Mouse (Mus musculus) liver, embryonic 14.5 days (tissue): ENCODE measurements at regions not wholly inside any gene's neighbourhood (a gene's known extent, or its start where the extent isn't known, plus 50 kb on each side); places are given as distances from the start of the nearest gene placed in this dataset.
A peak's percentile ranks its signal among the peaks of the same experiment; 100 is the strongest.

Source experiments
- ATAC-seq: fragments of 200-750 bp; cut with Nextera tagmentation; 2 replicates; pipeline ENCODE4 v1.8.0; 2017; ENCODE audit warnings: moderate number of reproducible peaks, mild to moderate bottlenecking, moderate library complexity; ENCODE audit not compliant: insufficient read depth
- DNase-seq, 3 experiments: peaks; one replicate each; pipeline ENCODE4 v3.0.0-alpha.2; 2012 to 2013; ENCODE audit warnings: low read depth in 3 of 3, low spot score in 3 of 3
- H3K27ac ChIP-seq: fragments of 300-500 bp; sonication (generic); 2 replicates; pipeline ENCODE4 v1.5.1; 2014; ENCODE audit warnings: moderate library complexity, mild to moderate bottlenecking, control low read depth, inconsistent platforms
- H3K27me3 ChIP-seq: fragments of 300-500 bp; sonication (generic); 2 replicates; pipeline ENCODE4 v1.6.1; 2014; ENCODE audit warnings: mild to moderate bottlenecking, low read length, moderate library complexity; ENCODE audit not compliant: control insufficient read depth, insufficient read depth
- H3K36me3 ChIP-seq: fragments of 300-500 bp; sonication (generic); replicated peaks from 2 replicates; pipeline ENCODE4 v1.6.1; 2014; ENCODE audit warnings: low read depth; ENCODE audit not compliant: control insufficient read depth, insufficient read depth
- H3K4me1 ChIP-seq, 2 experiments: fragments of 200-500 bp in 1 of 2; fragments of 300-500 bp in 1 of 2; sonication (generic) in 1 of 2; replicated peaks; 2 replicates each; pipeline ENCODE4 v1.6.1; 2012 to 2014; ENCODE audit warnings: antibody characterized with exemption in 1 of 2, inconsistent platforms in 1 of 2, low read length in 1 of 2; ENCODE audit not compliant: control insufficient read depth in 2 of 2, insufficient read depth in 2 of 2
- H3K4me2 ChIP-seq: fragments of 300-500 bp; sonication (generic); 2 replicates; pipeline ENCODE4 v1.6.1; 2014; ENCODE audit warnings: low read depth, mild to moderate bottlenecking, control low read depth, moderate library complexity
- H3K4me3 ChIP-seq, 2 experiments: fragments of 200-500 bp in 1 of 2; fragments of 300-500 bp in 1 of 2; sonication (generic) in 1 of 2; 2 replicates each; pipeline ENCODE4 v1.5.1; 2012 to 2014; ENCODE audit warnings: low read depth in 2 of 2, low read length in 2 of 2, mild to moderate bottlenecking in 2 of 2, control low read depth in 1 of 2, inconsistent platforms in 1 of 2, moderate library complexity in 1 of 2; ENCODE audit not compliant: insufficient read depth in 1 of 2
- H3K9ac ChIP-seq: fragments of 300-500 bp; sonication (generic); replicated peaks from 2 replicates; pipeline ENCODE4 v1.6.1; 2014; ENCODE audit warnings: mild to moderate bottlenecking, control low read depth, moderate library complexity
- H3K9me3 ChIP-seq: fragments of 300-500 bp; sonication (generic); 2 replicates; pipeline ENCODE4 v1.6.1; 2016; ENCODE audit warnings: low read length, mixed read lengths; ENCODE audit not compliant: control insufficient read depth
- CTCF ChIP-seq: IDR thresholded peaks from 2 replicates; pipeline ENCODE4 v1.5.1; 2016; ENCODE audit warnings: antibody characterized with exemption, low read depth, control low read depth
- EP300 ChIP-seq: IDR thresholded peaks from 2 replicates; pipeline ENCODE4 v1.6.1; 2016; ENCODE audit warnings: antibody characterized with exemption, low read depth
- WGBS: fragments of 180-500 bp; shearing (Covaris S2); extraction: QIAGEN DNeasy Blood & Tissue Kit; methylation state at CpG from one replicate; pipeline ENCODE4 v1.1.7; 2014; ENCODE audit not compliant: insufficient replicate concordance; 5-methylcytosine and 5-hydroxymethylcytosine counted together

DNA sequence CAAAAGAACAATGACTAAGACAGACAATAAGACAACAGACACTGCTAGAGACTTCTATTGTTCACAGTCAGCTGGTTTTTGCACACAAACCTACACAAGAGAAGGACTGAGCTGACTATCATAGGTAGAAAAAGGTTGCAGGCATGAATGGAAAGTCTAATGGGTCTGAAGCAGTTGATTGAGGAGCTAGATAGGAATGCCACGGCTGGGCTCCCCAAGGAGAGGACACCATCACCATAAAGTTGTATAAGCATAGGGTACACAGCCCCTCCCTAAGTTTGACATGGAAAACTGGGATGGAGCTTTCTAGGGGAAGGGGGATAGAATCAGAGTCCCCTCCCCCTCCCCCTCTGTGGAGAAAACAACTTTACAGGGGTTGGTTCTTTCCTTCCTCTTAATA is 88.5 kb upstream of the Ankrd28 start:
- H3K4me2 ChIP-seq, result no peak overlapping the region
- H3K9me3 ChIP-seq, result no peaks in the 10 kb centered on the region
- H3K36me3 ChIP-seq, result no peaks in the 10 kb centered on the region
- H3K27ac ChIP-seq, result no peak overlapping the region
- no peak overlapping the region for H3K9ac ChIP-seq
- no peaks in the 10 kb centered on the region for H3K27me3 ChIP-seq
- TF ChIP-seq EP300, result no peak
- no peak for TF ChIP-seq CTCF
- DNase-seq (no peak), ATAC-seq (no peak)
- no peaks in the 10 kb centered on the region for H3K4me1 ChIP-seq
- WGBS, result 90% methylated on average over 1 of the region's 1 CpGs
- no peak overlapping the region for H3K4me3 ChIP-seq

DNA sequence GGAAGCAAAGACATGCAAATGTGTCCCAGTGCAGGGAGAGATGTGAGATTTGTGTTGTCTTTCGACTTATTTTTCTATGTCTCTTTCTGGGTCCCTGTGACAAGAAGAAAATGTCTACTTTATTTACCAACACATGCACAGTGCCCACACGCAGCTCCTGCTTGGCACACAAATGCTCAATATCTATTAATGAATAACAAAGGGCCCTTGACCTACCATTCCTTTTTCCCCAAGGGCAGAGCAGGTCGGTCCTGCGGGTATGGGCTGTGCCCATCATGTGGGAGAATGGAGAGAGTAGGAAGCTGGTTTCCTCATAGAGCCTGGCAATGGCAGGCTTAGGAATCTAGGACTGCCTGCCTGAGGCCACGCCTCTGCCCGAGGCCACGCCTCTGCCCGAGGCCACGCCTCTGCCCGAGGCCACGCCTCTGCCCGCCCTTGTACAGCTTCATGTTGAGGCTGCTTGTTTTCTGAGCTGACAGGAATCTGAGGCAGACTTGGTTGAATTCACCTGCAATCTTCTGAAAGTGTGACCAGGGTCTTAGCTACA is 98.8 kb upstream of the Ankrd28 start:
- H3K4me3 ChIP-seq, result no peak overlapping the region
- ATAC-seq (no peak), DNase-seq (no peak)
- H3K27me3 ChIP-seq, result no peaks in the 10 kb centered on the region
- no peaks in the 10 kb centered on the region; the same call in none of the 2 replicates for H3K9me3 ChIP-seq
- 39% methylated on average over 12 of the region's 12 CpGs for WGBS
- H3K36me3 ChIP-seq, result no peaks in the 10 kb centered on the region
- no peak for TF ChIP-seq EP300
- no peak for TF ChIP-seq CTCF
- H3K4me2 ChIP-seq, result no peak overlapping the region
- H3K27ac ChIP-seq, result no peak overlapping the region
- H3K4me1 ChIP-seq, result peaks cover 0 to under 1% of the 10 kb centered on the region in 2 experiments; a peak in 2 of 4 replicates
- no peak overlapping the region for H3K9ac ChIP-seq

DNA sequence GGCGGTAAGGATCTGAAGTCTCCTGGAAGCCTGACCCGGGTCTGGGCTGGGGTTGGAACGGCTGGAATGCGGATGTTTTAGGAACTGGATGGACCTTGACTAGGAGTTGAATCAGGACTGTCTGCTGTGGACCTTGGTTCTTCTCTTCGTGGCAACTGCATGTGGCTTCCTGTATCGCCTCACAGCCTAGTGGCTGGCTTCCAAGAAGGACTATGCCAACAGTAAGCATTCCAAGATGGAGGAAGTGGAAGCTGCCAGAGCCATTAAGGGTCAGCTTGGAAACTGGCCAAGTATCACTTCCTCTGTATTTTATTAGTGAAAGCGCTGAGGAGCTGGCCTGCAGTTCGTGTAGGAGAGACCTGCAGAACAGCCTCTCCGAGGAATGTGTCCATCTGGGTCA is 98.4 kb upstream of the Galnt15 start:
- H3K9me3 ChIP-seq, result no peaks in the 10 kb centered on the region; the same call in 1 of the 2 replicates
- H3K36me3 ChIP-seq, result no peaks in the 10 kb centered on the region
- H3K27me3 ChIP-seq, result no peaks in the 10 kb centered on the region
- 51% methylated on average over 9 of the region's 9 CpGs for WGBS
- H3K4me2 ChIP-seq, result no peak overlapping the region
- DNase-seq (no peak), ATAC-seq (no peak)
- H3K4me1 ChIP-seq, result peaks cover 0 to 3% of the 10 kb centered on the region in 2 experiments; a peak in 2 of 4 replicates
- no peak overlapping the region for H3K4me3 ChIP-seq
- no peak overlapping the region for H3K9ac ChIP-seq
- H3K27ac ChIP-seq, result no peak overlapping the region
- TF ChIP-seq CTCF (no peak), EP300 (no peak)

DNA sequence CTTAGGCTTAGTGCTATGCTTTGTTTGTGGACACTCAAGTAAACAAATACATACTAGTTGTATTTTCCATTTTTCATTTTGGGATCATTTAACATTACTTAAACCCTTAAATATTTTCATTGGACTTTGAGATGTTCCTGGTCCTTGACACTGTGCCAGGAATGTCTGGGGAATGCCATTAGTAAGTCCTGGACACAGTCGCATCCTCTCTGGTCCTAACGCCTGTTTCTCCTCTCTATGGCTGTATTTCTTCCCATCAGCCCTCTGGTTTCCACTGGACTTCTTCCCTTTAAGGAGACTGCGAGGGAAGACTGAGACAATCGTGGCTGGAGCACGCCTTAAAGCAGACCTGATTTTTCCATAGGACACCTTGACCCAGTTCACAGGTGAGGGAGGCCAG is 96.8 kb upstream of the Galnt15 start:
- TF ChIP-seq EP300, result no peak
- TF ChIP-seq CTCF, result no peak
- Histone ChIP-seq H3K27me3 (no peaks in the 10 kb centered on the region), H3K36me3 (no peaks in the 10 kb centered on the region), H3K4me3 (no peak overlapping the region), H3K9me3 (no peaks in the 10 kb centered on the region), H3K4me1 (peaks cover 0 to 3% of the 10 kb centered on the region in 2 experiments; a peak in 2 of 4 replicates), H3K4me2 (no peak overlapping the region), H3K9ac (no peak overlapping the region), H3K27ac (no peak overlapping the region)
- DNase-seq (no peak), ATAC-seq (no peak)
- 57% methylated on average over 5 of the region's 5 CpGs for whole genome bisulfite sequencing

DNA sequence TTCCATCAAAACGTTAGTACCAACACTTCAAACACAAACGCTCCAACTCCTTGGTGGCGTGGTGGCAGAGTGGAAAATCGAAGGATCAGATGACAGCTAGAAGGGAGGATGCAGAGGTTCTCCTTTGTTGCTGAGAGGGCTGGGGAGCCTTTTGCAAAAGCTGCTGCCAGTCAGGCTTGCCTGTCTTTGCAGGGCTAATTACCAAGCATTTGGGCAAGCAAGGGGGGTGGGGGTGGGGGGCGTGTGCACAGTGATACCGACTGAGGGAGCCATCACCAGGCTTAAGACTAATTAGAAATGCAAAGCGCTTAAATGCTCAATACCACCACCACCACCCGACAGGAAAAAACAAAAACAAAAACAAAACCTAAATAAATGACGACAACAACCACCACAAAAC is 95.3 kb upstream of the Galnt15 start:
- Histone ChIP-seq H3K27ac (no peak overlapping the region), H3K9ac (no peak overlapping the region), H3K9me3 (no peaks in the 10 kb centered on the region), H3K27me3 (no peaks in the 10 kb centered on the region), H3K4me1 (peaks cover 0 to 3% of the 10 kb centered on the region in 2 experiments; a peak in 2 of 4 replicates), H3K36me3 (no peaks in the 10 kb centered on the region), H3K4me3 (0 out of 4 replicates have a peak overlapping the region, but pooled peaks of 1 of the 2 experiments have one; percentile 35), H3K4me2 (peak overlapping the region; percentile 40)
- ATAC-seq, result no peak
- 19% methylated on average over 9 of the region's 9 CpGs for WGBS
- TF ChIP-seq CTCF (no peak), EP300 (no peak)
- no peak for DNase-seq
